Mouse (Mus musculus) lung, adult 2 months (tissue): Measurements from ENCODE around the gene Rpl21.

Source experiments
- CTCF ChIP-seq: fragments of 200-500 bp; IDR thresholded peaks from 2 replicates; pipeline ENCODE4 v1.5.1; 2011; ENCODE audit warnings: mild to moderate bottlenecking, low read length, control low read depth; ENCODE audit not compliant: insufficient read depth
- POLR2A ChIP-seq: fragments of 200-500 bp; IDR thresholded peaks from 2 replicates; pipeline ENCODE4 v1.6.1; 2011; ENCODE audit warnings: low read depth, mild to moderate bottlenecking, control low read depth, low read length, borderline replicate concordance; ENCODE audit errors: extremely low read depth

DNA sequence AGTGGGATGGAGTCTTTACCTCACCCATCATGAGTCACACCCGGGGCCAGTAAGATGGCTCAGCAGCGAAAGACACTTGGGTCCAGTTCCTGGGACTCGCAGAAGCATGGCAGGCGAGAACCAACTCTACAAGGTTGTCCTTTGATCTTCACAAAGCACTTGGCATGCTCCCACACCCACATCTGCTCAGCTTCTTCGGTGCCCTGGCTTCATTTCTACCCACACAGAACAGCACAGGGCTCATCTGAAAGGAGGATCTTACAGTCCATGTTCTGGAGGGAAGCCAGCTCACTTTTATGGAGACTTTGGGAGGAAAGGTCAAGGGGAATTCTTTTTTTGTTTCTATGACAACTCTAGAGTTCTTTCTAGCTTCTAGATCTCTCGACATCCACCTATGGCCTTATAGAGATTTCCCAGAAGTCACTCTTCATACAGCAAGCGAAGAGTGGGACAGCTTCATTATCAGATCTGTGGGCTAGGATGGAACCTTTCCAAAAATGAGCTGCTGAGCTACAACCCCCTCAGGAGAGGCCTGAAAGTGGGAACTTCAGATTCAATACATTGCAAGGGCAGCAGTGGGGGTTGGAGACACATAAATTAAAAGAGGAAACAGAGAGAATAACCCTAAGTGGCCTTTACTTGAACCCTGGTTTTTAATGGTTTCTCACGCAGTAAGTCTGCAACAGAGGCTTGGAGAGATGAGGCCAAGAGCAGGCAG lies 13.6 kb upstream of the Rpl21 start:
- TF ChIP-seq CTCF (no peak), POLR2A (no peak)
